Mouse (Mus musculus) heart, adult 11 months (tissue): ENCODE measurements at regions not wholly inside any gene's neighbourhood (a gene's known extent, or its start where the extent isn't known, plus 50 kb on each side); places are given as distances from the start of the nearest gene placed in this dataset.

Experiments
- DNase-seq: peaks from one replicate; pipeline ENCODE4 v3.0.0; 2022

DNA sequence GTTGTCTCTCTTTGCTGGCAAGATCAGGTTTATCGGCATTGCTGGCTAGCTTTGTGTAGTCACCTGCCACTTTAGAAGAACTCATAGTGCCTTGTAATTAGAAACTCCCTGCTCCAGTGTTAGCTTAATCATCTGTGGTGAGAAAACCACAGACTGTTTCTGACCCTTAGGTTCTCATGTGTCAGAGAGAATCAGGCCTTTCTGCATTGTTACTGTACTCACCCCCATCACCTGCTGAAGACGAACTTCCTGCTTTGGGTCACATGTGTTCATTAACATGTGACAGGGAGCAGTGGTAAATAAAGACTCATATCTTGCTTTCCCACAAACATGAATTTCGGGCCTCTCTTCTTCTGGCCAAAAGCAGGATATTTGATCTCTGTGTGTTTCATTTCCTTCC is 102.6 kb downstream of the Cnga2 start:
- no peak for DNase-seq

DNA sequence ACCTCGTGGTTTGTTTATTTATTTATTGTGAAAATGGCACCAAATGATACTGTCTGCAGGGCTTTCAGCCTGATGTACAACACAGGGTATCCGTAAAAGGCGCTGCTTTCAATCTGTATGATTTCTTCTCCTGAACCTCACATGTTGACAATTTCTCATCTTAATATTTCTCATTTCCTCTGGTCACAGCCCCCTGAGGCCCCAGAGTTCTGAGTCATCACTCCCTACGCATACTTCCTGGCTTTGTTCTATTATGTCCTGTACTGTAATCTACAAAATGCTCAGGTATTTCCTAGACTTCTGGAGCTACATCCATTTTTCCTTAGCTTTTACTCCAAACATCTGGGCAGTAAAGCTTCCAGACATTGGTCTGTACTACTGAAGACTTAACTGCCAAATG is 103.0 kb downstream of the Cnga2 start:
- DNase-seq = peak; percentile 88

DNA sequence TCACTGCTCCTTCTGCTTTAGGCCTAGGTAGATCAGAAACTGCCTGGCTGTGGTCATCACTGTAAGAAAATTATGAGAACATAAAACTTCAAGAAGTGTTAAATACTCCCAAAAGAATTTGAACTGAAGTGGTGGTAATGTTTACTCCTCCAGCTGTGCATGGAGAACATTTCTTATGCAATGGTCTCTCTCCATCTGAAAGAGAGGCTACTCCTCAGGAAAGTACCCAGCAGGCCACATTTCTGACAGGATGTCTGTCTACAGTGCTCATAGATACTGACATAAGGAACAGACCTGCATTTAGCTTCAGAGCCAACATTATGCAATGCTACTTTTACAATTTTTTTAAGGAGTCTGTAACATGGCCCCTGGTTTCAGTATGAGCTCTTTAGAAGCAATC is 79.9 kb upstream of the Magea4 start:
- DNase-seq = no peak

DNA sequence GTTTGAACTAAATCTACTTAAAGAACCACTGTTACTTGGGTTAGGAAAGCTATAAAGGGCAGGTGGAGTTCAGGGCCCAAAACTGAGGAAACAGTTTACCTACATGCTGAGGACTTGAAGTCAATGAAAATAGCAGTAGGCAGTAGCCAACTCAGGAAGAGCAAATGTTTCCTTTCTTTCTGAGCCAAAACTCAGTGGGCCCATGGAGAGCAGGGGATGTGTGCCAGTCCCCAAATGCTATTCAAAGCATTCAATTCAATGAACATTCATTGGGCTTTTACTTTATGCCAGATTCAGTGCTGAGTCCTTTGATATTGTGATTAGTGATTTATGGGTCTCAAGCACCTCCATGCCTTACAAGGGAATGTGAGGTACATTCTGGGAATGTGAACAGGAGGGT is 52.7 kb upstream of the Magea4 start:
- no peak for DNase-seq
